Mouse (Mus musculus) liver, postnatal 0 days (tissue): ENCODE results near the gene Clybl. TPM values are rescaled to one million over a fixed set of nuclear protein-coding genes. Genes with fewer than 3 reads are reported as not detected.

Experiments
- ATAC-seq: fragments of 200-750 bp; cut with Nextera tagmentation; 2 replicates; pipeline ENCODE4 v1.8.0; 2017; ENCODE audit warnings: mild to moderate bottlenecking, moderate library complexity
- DNase-seq: peaks from one replicate; pipeline ENCODE4 v3.0.0-alpha.2; 2016
- H3K27ac ChIP-seq: fragments of 300-500 bp; sonication (generic); 2 replicates; pipeline ENCODE4 v1.5.1; 2014; ENCODE audit warnings: antibody characterized with exemption, moderate library complexity, mild to moderate bottlenecking, low read depth
- H3K27me3 ChIP-seq: fragments of 300-500 bp; sonication (generic); 2 replicates; pipeline ENCODE4 v1.6.1; 2014; ENCODE audit warnings: low read length, control low read depth, mixed read lengths; ENCODE audit not compliant: insufficient read depth
- H3K36me3 ChIP-seq: fragments of 300-500 bp; sonication (generic); replicated peaks from 2 replicates; pipeline ENCODE4 v1.6.1; 2014; ENCODE audit warnings: mild to moderate bottlenecking, control low read depth, low read length, moderate library complexity, mixed read lengths; ENCODE audit not compliant: insufficient read depth
- H3K4me1 ChIP-seq: fragments of 300-500 bp; sonication (generic); 2 replicates; pipeline ENCODE4 v1.6.1; 2014; ENCODE audit warnings: antibody characterized with exemption, mild to moderate bottlenecking, control low read depth; ENCODE audit not compliant: insufficient read depth
- H3K4me2 ChIP-seq: fragments of 300-500 bp; sonication (generic); 2 replicates; pipeline ENCODE4 v1.6.1; 2014; ENCODE audit warnings: low read depth, mild to moderate bottlenecking, low read length, moderate library complexity, mixed read lengths
- H3K4me3 ChIP-seq: fragments of 300-500 bp; sonication (generic); 2 replicates; pipeline ENCODE4 v1.5.1; 2014; ENCODE audit warnings: low read depth, low read length
- H3K9ac ChIP-seq: fragments of 300-500 bp; sonication (generic); replicated peaks from 2 replicates; pipeline ENCODE4 v1.6.1; 2014; ENCODE audit warnings: mild to moderate bottlenecking, moderate library complexity
- H3K9me3 ChIP-seq: fragments of 300-500 bp; sonication (generic); 2 replicates; pipeline ENCODE4 v1.6.1; 2016; ENCODE audit warnings: mild to moderate bottlenecking, control low read depth, low read length, mixed read lengths
- CTCF ChIP-seq: sonication (generic); IDR thresholded peaks from 2 replicates; pipeline ENCODE4 v1.5.1; 2016; ENCODE audit warnings: antibody characterized with exemption, low read depth
- EP300 ChIP-seq: IDR thresholded peaks from 2 replicates; pipeline ENCODE4 v1.6.1; 2016; ENCODE audit warnings: antibody characterized with exemption, low read depth, mild to moderate bottlenecking
- WGBS: fragments of 180-500 bp; shearing (Covaris S2); extraction: QIAGEN DNeasy Blood & Tissue Kit; methylation state at CpG from one replicate; pipeline ENCODE4 v1.1.7; 2014; ENCODE audit not compliant: insufficient replicate concordance; 5-methylcytosine and 5-hydroxymethylcytosine counted together
- polyA plus RNA-seq: library from polyadenylated mRNA; unstranded; fragments of >200 nt; fragmentation: Nextera tagmentation; extraction: Ambion mirVana; gene quantifications from 2 replicates; pipeline ENCODE4 v1.2.1, GENCODE M21; 2015

The Clybl gene
- polyA plus RNA-seq, 1 experiment from 2014 or later = 36.0 TPM

GRCm38 (mm10) chr14:122230621-122231025, 49.1 kb downstream of the Clybl start:
- TF ChIP-seq EP300 = no peak
- TF ChIP-seq CTCF = no peak
- Histone ChIP-seq H3K4me2 (no peak overlapping the region), H3K27me3 (0 out of 2 replicates have a peak, but pooled peaks cover 2% of the 10 kb centered on the region), H3K9ac (no peak overlapping the region), H3K4me1 (no peaks in the 10 kb centered on the region), H3K4me3 (no peak overlapping the region), H3K9me3 (no peaks in the 10 kb centered on the region), H3K27ac (no peak overlapping the region), H3K36me3 (no peaks in the 10 kb centered on the region)
- WGBS = 76% methylated on average over 14 of the region's 14 CpGs
- ATAC-seq = no peak
- DNase-seq = no peak

GRCm38 (mm10) chr14:122231073-122231472, 49.6 kb downstream of the Clybl start:
- 83% methylated on average over 10 of the region's 10 CpGs for WGBS
- Histone ChIP-seq H3K36me3 (no peaks in the 10 kb centered on the region), H3K4me2 (no peak overlapping the region), H3K27me3 (0 out of 2 replicates have a peak, but pooled peaks cover 2% of the 10 kb centered on the region), H3K4me3 (no peak overlapping the region), H3K4me1 (no peaks in the 10 kb centered on the region), H3K27ac (no peak overlapping the region), H3K9me3 (no peaks in the 10 kb centered on the region), H3K9ac (no peak overlapping the region)
- TF ChIP-seq EP300 (no peak), CTCF (no peak)
- ATAC-seq (no peak), DNase-seq (no peak)

DNA sequence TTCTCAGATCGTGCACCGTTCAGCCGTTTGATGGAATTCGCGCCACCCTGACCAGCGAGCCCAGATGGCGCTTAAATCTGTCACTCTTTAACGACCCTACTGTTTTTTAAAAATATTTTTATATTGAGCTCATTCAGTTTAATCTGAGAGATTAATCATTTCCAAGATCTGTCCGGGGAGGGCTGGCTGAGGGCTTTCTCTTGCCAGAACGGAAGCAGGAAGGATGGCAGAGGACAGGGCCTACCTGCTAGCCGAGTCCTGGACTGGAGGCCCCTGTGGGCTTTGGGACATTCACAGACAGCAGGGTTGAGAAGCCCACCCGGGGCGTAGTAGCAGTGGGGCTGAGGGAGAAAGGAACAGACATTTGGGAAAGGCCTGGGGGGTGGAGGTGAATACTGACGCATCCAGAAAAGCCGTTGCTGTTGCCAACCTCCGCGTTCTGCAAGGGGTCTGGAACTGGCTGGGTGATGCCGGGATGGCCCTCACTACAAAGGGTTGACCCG, 51.8 kb downstream of the Clybl start:
- ATAC-seq (no peak), DNase-seq (no peak)
- Histone ChIP-seq H3K4me2 (no peak overlapping the region), H3K4me3 (no peak overlapping the region), H3K9me3 (no peaks in the 10 kb centered on the region), H3K27me3 (0 out of 2 replicates have a peak, but pooled peaks cover 2% of the 10 kb centered on the region), H3K27ac (no peak overlapping the region), H3K36me3 (no peaks in the 10 kb centered on the region), H3K4me1 (no peaks in the 10 kb centered on the region), H3K9ac (no peak overlapping the region)
- WGBS = 87% methylated on average over 18 of the region's 19 CpGs
- no peak for TF ChIP-seq CTCF
- TF ChIP-seq EP300 = no peak

DNA sequence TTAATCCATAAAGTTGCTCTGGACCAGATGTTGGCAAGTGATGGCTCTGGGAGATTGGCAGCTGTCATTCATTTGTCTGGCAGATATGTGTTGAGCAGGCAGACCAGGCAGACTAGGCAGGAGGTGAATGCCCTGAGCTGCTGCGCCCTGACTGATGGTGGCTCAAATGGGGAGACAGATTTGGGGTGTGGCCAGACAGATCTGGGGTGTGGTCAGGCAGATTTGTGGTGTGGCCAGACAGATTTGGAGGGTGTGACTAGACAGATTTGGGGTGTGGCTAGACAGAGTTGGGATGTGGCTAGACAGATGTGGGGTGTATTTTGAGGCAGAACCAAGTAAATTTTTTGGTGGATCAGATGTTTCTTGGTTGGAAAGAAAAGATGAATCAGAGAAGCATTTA, 62.4 kb downstream of the Clybl start:
- DNase-seq (no peak), ATAC-seq (no peak)
- Histone ChIP-seq H3K9ac (no peak overlapping the region), H3K36me3 (no peaks in the 10 kb centered on the region), H3K27ac (no peak overlapping the region), H3K4me2 (no peak overlapping the region), H3K9me3 (no peaks in the 10 kb centered on the region), H3K27me3 (no peaks in the 10 kb centered on the region), H3K4me1 (no peaks in the 10 kb centered on the region), H3K4me3 (no peak overlapping the region)
- TF ChIP-seq EP300 (no peak), CTCF (no peak)
- 77% methylated on average over 1 of the region's 1 CpGs for WGBS

DNA sequence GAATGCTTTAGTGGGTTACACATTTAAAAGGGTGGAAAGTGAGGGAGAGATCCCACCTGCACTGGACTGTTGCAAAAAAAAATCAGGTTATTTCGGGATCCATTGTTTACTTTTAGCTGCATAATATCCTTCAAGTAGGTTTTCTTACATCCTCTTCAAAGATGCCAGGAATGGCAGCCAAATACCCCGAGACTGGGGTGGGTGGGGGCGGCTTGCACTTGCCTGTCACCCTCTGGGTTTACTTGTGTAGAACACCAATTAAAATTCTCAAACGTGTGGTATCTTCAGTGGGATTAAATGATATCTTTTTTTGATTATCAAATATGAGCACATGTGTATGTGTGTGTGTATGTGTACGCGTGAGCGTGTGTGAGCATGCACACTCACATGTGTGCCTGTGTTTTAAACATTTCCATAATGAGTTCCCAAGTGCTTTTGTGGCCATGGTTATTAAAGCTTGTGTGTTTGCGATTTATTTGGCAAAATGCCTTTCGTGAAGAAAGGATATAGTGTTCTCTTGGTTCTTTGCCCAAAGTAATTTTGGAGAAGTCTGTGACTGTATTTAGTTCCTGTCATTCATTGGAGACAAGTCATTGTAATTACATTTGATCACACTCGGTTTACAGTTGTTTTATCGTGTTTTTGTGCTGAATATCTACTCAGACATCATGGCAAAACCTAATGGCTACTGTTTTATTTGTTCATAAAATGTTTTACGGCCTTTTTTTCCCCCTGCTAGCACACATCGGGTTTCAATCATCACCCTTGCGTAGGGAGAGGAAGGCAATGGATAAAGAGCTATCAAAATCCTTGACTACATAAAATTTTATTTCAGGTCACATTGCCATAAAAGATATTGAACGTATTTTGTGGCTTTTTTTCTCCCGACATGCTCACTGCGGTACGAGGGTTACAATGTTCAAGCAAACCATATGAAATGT, 65.7 kb downstream of the Clybl start:
- DNase-seq (no peak), ATAC-seq (no peak)
- Histone ChIP-seq H3K4me2 (no peak overlapping the region), H3K4me1 (no peaks in the 10 kb centered on the region), H3K9me3 (no peaks in the 10 kb centered on the region), H3K36me3 (no peaks in the 10 kb centered on the region), H3K27me3 (no peaks in the 10 kb centered on the region), H3K9ac (no peak overlapping the region), H3K27ac (no peak overlapping the region), H3K4me3 (no peak overlapping the region)
- WGBS = 82% methylated on average over 18 of the region's 18 CpGs
- no peak for TF ChIP-seq EP300
- TF ChIP-seq CTCF = no peak

- Histone ChIP-seq H3K9me3 (no peaks in the 10 kb centered on the region), H3K27ac (no peak overlapping the region)
Measured at GRCm38 (mm10) chr14:122249123-122249522, 67.6 kb downstream of the Clybl start.

More at GRCm38 (mm10) chr14:122249123-122249522, 67.6 kb downstream of the Clybl start:
- DNase-seq (peak; percentile 39), ATAC-seq (no peak)
- H3K9ac ChIP-seq = no peak overlapping the region
- H3K4me1 ChIP-seq = no peaks in the 10 kb centered on the region
- no peak overlapping the region for H3K4me3 ChIP-seq
- H3K27me3 ChIP-seq = no peaks in the 10 kb centered on the region
- H3K36me3 ChIP-seq = no peaks in the 10 kb centered on the region
- peak; percentile 67 for TF ChIP-seq CTCF
- no peak for TF ChIP-seq EP300
- no peak overlapping the region for H3K4me2 ChIP-seq
- WGBS = 78% methylated on average over 3 of the region's 3 CpGs
